Mouse (Mus musculus): ENCODE data around the gene Lims1. TPM values are rescaled to one million over a fixed set of nuclear protein-coding genes. Genes with fewer than 3 reads are reported as not detected.

Gene Lims1
- polyA plus RNA-seq, 1 experiment from 2014 or later, result 322 TPM

DNA sequence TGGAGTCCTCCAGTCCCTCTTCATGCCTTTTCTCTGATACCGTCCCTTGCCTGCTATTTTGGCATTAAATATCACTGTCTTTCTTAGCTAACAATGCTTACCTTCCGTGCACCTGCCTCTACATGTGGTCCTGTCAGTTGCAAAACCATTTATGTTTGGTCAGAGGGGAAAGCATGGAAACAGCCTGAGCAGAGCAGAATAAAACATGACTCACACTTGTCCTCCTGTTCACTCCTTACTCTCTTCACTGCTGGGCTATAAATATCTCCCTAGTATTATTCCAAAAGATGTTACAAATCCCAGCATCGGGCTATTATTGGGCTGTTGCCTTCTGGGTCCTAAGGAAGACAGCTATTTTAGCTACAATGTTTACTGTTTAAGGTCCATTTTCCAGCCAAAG, 78.6 kb downstream of the Lims1 start:
- Histone ChIP-seq H3K36me3 (ENCODE audit: insufficient read depth, low read length) (peaks cover 21% of the 10 kb centered on the region; the same call in 1 of the 2 replicates), H3K4me1 (ENCODE audit: insufficient read depth, low read depth, low read length) (peaks cover 25% of the 10 kb centered on the region; the same call in 1 of the 2 replicates), H3K4me2 (replicated peaks; ENCODE audit: low read depth, low read length) (no peak overlapping the region), H3K4me3 (ENCODE audit: low read depth, low read length) (no peak overlapping the region), H3K27ac (ENCODE audit: low read length) (no peak overlapping the region), H3K27me3 (replicated peaks; ENCODE audit: insufficient read depth, low read length) (no peaks in the 10 kb centered on the region), H3K9me3 (ENCODE audit: low read length) (no peaks in the 10 kb centered on the region), H3K9ac (replicated peaks; ENCODE audit: low read depth) (no peak overlapping the region)
- TF ChIP-seq EP300 (IDR thresholded peaks at IDR 0.05), result no peak
- no peak for TF ChIP-seq CTCF (IDR thresholded peaks at IDR 0.05)
- 70% methylated on average over 3 of the region's 3 CpGs for whole genome bisulfite sequencing
- DNase-seq (ENCODE audit: low spot score) (peak; percentile 64), ATAC-seq (no peak)

DNA sequence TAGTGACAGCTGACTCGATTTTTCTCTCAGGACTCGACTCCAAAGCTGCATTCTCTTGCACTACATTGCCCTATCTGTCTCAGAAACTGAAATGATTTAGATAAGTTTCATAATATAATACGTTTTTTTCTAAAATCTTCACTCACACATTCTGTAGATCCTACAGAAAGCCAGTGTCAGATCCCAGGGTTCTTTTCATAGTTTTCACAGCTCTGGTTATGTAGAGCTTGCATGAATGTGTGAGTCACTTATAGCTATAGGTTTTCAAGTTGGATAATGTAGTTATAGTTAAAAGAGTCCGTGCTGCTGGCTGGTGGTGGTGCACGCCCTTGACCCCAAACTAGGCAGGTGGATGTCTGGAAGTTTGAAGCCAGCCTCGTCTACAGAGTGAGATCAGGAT, 81.4 kb downstream of the Lims1 start:
- peaks cover 21% of the 10 kb centered on the region; the same call in 1 of the 2 replicates for H3K36me3 ChIP-seq (ENCODE audit: insufficient read depth, low read length)
- H3K9ac ChIP-seq (replicated peaks; ENCODE audit: low read depth), result no peak overlapping the region
- no peaks in the 10 kb centered on the region for H3K27me3 ChIP-seq (replicated peaks; ENCODE audit: insufficient read depth, low read length)
- 80% methylated on average over 6 of the region's 6 CpGs for WGBS
- H3K9me3 ChIP-seq (ENCODE audit: low read length), result no peaks in the 10 kb centered on the region
- no peak for TF ChIP-seq EP300 (IDR thresholded peaks at IDR 0.05)
- no peak for TF ChIP-seq CTCF (IDR thresholded peaks at IDR 0.05)
- H3K4me3 ChIP-seq (ENCODE audit: low read depth, low read length), result no peak overlapping the region
- ATAC-seq (no peak), DNase-seq (ENCODE audit: low spot score) (no peak)
- peak overlapping the region; percentile 71 for H3K27ac ChIP-seq (ENCODE audit: low read length)
- H3K4me2 ChIP-seq (replicated peaks; ENCODE audit: low read depth, low read length), result no peak overlapping the region
- H3K4me1 ChIP-seq (ENCODE audit: insufficient read depth, low read depth, low read length), result peaks cover 11% of the 10 kb centered on the region; the same call in 1 of the 2 replicates

DNA sequence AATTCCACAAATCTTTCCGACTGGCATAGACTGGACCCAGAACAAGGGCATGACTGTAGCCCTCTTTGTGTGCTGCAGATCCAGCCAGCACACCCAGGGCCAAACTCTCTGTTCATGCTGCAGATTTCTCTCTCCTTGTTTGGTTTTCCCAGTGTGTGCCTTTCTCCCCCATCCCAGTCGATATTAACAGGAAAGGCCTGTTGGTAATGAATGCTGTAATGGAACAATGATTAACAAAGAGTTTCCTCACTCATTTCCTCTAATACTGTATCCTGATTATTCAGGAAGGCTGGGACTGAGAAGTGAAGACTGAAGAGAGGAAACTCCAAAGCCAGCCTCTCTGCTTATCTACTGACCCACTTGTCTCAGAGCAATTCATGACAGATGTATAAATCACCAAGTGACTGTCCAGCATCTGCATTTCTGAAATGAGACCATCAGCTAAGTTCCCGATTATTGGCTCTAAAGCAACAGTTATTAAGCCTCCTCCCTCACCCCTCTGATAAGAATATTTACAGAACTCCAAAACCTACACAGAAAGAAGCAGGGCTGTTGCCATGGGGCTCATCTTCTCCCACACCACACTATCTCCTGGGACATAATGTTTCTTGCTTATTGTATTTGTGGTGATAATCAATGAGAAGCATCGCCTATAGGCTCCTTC, 82.2 kb downstream of the Lims1 start:
- peak; percentile 91 for ATAC-seq

DNA sequence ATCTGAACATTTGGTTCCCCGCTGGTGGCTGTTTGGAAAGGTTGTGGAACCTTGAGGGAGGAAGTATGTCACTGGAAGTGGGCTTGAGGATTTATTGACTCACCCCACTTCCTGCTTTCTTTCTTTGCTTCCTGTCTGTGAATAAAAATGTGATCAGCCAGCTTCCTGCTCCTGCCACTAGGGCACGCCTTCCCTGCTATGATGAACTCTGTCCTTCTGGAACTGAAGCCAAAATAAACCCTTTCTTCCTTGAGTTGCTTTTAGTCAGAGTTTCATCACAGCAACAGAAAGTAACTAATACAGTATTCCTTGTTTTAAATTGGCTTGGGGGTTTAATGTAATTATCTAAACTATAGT, 82.7 kb downstream of the Lims1 start:
- peak; percentile 58 for TF ChIP-seq CTCF (IDR thresholded peaks at IDR 0.05)
- peak; percentile 49; the same call in 1 of the 2 replicates for TF ChIP-seq EP300 (IDR thresholded peaks at IDR 0.05)
- ATAC-seq (peak; percentile 74), DNase-seq (ENCODE audit: low spot score) (peak; percentile 82)
- H3K9ac ChIP-seq (replicated peaks; ENCODE audit: low read depth), result no peak overlapping the region
- H3K9me3 ChIP-seq (ENCODE audit: low read length), result no peaks in the 10 kb centered on the region
- H3K4me3 ChIP-seq (ENCODE audit: low read depth, low read length), result no peak overlapping the region
- peak overlapping the region; percentile 71; the same call in 1 of the 2 replicates for H3K27ac ChIP-seq (ENCODE audit: low read length)
- H3K27me3 ChIP-seq (replicated peaks; ENCODE audit: insufficient read depth, low read length), result no peaks in the 10 kb centered on the region
- WGBS, result 39% methylated on average over 2 of the region's 2 CpGs
- H3K4me2 ChIP-seq (replicated peaks; ENCODE audit: low read depth, low read length), result no peak overlapping the region
- peaks cover 11% of the 10 kb centered on the region; the same call in 1 of the 2 replicates for H3K4me1 ChIP-seq (ENCODE audit: insufficient read depth, low read depth, low read length)
- peaks cover 16% of the 10 kb centered on the region; the same call in 1 of the 2 replicates for H3K36me3 ChIP-seq (ENCODE audit: insufficient read depth, low read length)

More for the DNA sequence above, 82.2 kb downstream of the Lims1 start:
- Histone ChIP-seq H3K27ac (ENCODE audit: low read length) (peak overlapping the region; percentile 71), H3K27me3 (replicated peaks; ENCODE audit: insufficient read depth, low read length) (no peaks in the 10 kb centered on the region), H3K4me1 (ENCODE audit: insufficient read depth, low read depth, low read length) (peaks cover 11% of the 10 kb centered on the region; the same call in 1 of the 2 replicates), H3K4me3 (ENCODE audit: low read depth, low read length) (no peak overlapping the region), H3K9ac (replicated peaks; ENCODE audit: low read depth) (no peak overlapping the region), H3K9me3 (ENCODE audit: low read length) (no peaks in the 10 kb centered on the region), H3K36me3 (ENCODE audit: insufficient read depth, low read length) (peaks cover 17% of the 10 kb centered on the region; the same call in 1 of the 2 replicates), H3K4me2 (replicated peaks; ENCODE audit: low read depth, low read length) (no peak overlapping the region)
- WGBS, result 36% methylated on average over 4 of the region's 4 CpGs
- DNase-seq (ENCODE audit: low spot score), result peak; percentile 84
- TF ChIP-seq CTCF (IDR thresholded peaks at IDR 0.05) (no peak), EP300 (IDR thresholded peaks at IDR 0.05) (peak; percentile 91)

DNA sequence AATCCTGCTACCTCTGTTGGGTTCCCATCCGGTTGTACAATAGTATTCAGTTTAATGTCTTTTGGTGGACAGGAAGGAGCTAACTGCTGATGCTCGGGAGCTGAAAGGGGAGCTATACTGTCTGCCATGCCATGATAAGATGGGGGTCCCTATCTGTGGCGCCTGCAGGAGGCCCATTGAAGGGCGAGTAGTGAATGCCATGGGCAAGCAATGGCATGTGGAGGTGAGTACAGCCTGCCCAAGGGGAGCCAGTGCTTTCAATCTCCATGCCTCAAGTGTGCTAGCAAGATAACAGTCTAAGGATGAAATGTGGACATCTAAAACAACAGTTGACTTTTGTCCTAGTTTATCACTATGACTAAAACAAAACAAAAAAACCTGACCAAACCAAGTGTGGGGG, 89.1 kb downstream of the Lims1 start:
- 78% methylated on average over 4 of the region's 4 CpGs for WGBS
- no peak for ATAC-seq
- no peak for TF ChIP-seq EP300 (IDR thresholded peaks at IDR 0.05)
- no peak for TF ChIP-seq CTCF (IDR thresholded peaks at IDR 0.05)

DNA sequence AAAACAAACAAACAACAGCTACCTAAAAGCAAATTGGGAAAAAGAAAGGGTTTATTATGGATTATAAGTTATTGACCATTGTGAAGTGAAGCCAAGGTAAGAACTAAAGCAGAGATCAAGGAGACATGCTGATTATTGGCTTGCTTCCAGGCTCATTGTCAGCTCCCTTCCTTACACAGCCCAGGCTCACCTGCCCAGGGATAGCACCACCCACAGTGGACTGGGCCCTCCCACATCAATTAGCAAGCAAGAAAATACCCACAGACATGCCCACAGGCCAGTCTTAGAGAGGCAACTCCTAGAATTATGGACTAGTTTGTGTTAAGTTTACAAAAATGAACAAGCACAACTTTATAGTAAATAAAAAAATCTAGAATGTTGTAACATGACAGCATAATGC, 89.6 kb downstream of the Lims1 start:
- no peaks in the 10 kb centered on the region for H3K27me3 ChIP-seq (replicated peaks; ENCODE audit: insufficient read depth, low read length)
- peaks cover 35% of the 10 kb centered on the region for H3K36me3 ChIP-seq (ENCODE audit: insufficient read depth, low read length)
- no peaks in the 10 kb centered on the region for H3K4me1 ChIP-seq (ENCODE audit: insufficient read depth, low read depth, low read length)
- no peak for DNase-seq (ENCODE audit: low spot score)
- TF ChIP-seq CTCF (IDR thresholded peaks at IDR 0.05), result no peak
- no peak for TF ChIP-seq EP300 (IDR thresholded peaks at IDR 0.05)
- no peak for ATAC-seq
- H3K9me3 ChIP-seq (ENCODE audit: low read length), result no peaks in the 10 kb centered on the region
- no peak overlapping the region for H3K9ac ChIP-seq (replicated peaks; ENCODE audit: low read depth)
- H3K27ac ChIP-seq (ENCODE audit: low read length), result no peak overlapping the region
- H3K4me2 ChIP-seq (replicated peaks; ENCODE audit: low read depth, low read length), result no peak overlapping the region
- no peak overlapping the region for H3K4me3 ChIP-seq (ENCODE audit: low read depth, low read length)

More for the DNA sequence above, 89.1 kb downstream of the Lims1 start:
- Histone ChIP-seq H3K9me3 (ENCODE audit: low read length) (no peaks in the 10 kb centered on the region), H3K9ac (replicated peaks; ENCODE audit: low read depth) (no peak overlapping the region), H3K4me3 (ENCODE audit: low read depth, low read length) (no peak overlapping the region), H3K27ac (ENCODE audit: low read length) (no peak overlapping the region), H3K36me3 (ENCODE audit: insufficient read depth, low read length) (peaks cover 31% of the 10 kb centered on the region; the same call in 1 of the 2 replicates), H3K4me2 (replicated peaks; ENCODE audit: low read depth, low read length) (no peak overlapping the region), H3K4me1 (ENCODE audit: insufficient read depth, low read depth, low read length) (no peaks in the 10 kb centered on the region), H3K27me3 (replicated peaks; ENCODE audit: insufficient read depth, low read length) (no peaks in the 10 kb centered on the region)
- no peak for DNase-seq (ENCODE audit: low spot score)

Data from lung, postnatal 0 days (tissue).